Mouse (Mus musculus) liver, adult 2 months (tissue): ENCODE measurements around the gene Zap70.

Experiments used
- CTCF ChIP-seq: fragments of 200-500 bp; IDR thresholded peaks from 2 replicates; pipeline ENCODE4 v1.5.1; 2011; ENCODE audit warnings: low read depth, low read length, control low read depth
- POLR2A ChIP-seq: fragments of 200-500 bp; IDR thresholded peaks from 2 replicates; pipeline ENCODE4 v1.6.1; 2011; ENCODE audit warnings: low read length, control low read depth; ENCODE audit not compliant: insufficient read depth; ENCODE audit errors: extremely low read depth

DNA sequence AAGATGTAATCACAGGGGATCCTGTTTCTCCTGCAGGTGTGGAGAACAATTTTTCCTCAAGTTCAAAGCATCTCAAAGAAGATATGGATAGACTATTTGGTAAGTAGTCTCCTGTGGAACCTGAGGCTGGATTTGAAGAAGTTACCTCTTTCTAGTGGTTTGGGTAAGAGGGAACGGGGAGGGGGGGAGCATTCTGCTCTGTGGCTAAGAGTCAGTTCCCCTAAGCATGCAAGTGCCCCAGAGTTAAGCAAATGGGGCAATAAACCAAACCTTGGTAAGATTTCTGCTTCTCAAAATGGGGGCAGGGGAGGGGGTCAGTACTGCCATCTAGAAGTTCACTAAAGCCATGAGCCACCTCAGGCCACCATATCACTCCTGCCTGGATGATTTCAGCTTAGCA, 42.8 kb upstream of the Zap70 start:
- no peak for TF ChIP-seq CTCF
- no peak for TF ChIP-seq POLR2A
